Mouse (Mus musculus): ENCODE data around the gene Scml4.

DNA sequence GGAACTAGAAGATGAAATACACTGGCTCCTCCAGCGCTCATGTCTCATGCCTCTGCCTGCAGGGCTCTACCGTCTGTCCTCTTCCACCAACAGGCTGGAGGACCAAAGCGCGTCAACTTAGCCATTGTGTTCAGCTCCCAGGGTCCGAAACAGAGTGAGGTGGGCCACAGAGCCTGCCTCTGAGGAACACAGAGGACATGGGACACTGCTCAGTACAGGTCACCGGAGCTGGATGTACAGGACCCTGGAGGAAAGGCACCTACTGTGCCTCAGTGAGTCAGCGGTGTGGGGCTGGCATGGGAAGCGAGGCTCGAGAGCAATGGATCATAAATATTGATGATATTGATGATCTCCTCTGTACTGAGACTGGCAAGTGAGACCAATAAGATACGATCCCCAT, 139.2 kb downstream of the Scml4 start:
- TF ChIP-seq CTCF (conservative IDR thresholded peaks at IDR 0.05; ENCODE audit: low read length) (no peak), POU5F1 (IDR thresholded peaks at IDR 0.05; ENCODE audit: borderline replicate concordance, low read length) (no peak), NANOG (IDR thresholded peaks at IDR 0.05; ENCODE audit: borderline replicate concordance, low read length) (no peak)

Measured in E14TG2a.4 (cell line).